Mouse (Mus musculus) intestine, postnatal 0 days (tissue): Measurements from ENCODE around the gene Oxtr. TPM values are rescaled to one million over a fixed set of nuclear protein-coding genes. Genes with fewer than 3 reads are reported as not detected.

Experiments used
- ATAC-seq: fragments of 200-750 bp; cut with Nextera tagmentation; 2 replicates; pipeline ENCODE4 v1.8.0; 2017; ENCODE audit warnings: mild to moderate bottlenecking, moderate TSS enrichment, moderate library complexity
- H3K27ac ChIP-seq: fragments of 300-500 bp; sonication (generic); 2 replicates; pipeline ENCODE4 v1.5.1; 2014; ENCODE audit warnings: mild to moderate bottlenecking, low read depth, low read length, moderate library complexity
- H3K27me3 ChIP-seq: fragments of 300-500 bp; sonication (generic); replicated peaks from 2 replicates; pipeline ENCODE4 v1.6.1; 2014; ENCODE audit warnings: low read length, mixed read lengths; ENCODE audit not compliant: control insufficient read depth, insufficient read depth
- H3K36me3 ChIP-seq: fragments of 300-500 bp; sonication (generic); 2 replicates; pipeline ENCODE4 v1.6.1; 2014; ENCODE audit warnings: mild to moderate bottlenecking, moderate library complexity; ENCODE audit not compliant: control insufficient read depth, insufficient read depth
- H3K4me1 ChIP-seq: fragments of 300-500 bp; sonication (generic); replicated peaks from 2 replicates; pipeline ENCODE4 v1.6.1; 2014; ENCODE audit warnings: antibody characterized with exemption, low read length, mixed read lengths; ENCODE audit not compliant: control insufficient read depth, insufficient read depth
- H3K4me2 ChIP-seq: fragments of 300-500 bp; sonication (generic); replicated peaks from 2 replicates; pipeline ENCODE4 v1.6.1; 2014; ENCODE audit warnings: low read depth, mild to moderate bottlenecking, moderate library complexity
- H3K4me3 ChIP-seq: fragments of 300-500 bp; sonication (generic); 2 replicates; pipeline ENCODE4 v1.5.1; 2014; ENCODE audit warnings: low read depth, low read length
- H3K9ac ChIP-seq: fragments of 300-500 bp; sonication (generic); 2 replicates; pipeline ENCODE4 v1.6.1; 2014; ENCODE audit warnings: mild to moderate bottlenecking, low read depth, low read length
- H3K9me3 ChIP-seq: fragments of 300-500 bp; sonication (generic); 2 replicates; pipeline ENCODE4 v1.6.1; 2016; ENCODE audit warnings: mixed run types; ENCODE audit not compliant: control insufficient read depth
- CTCF ChIP-seq: sonication (generic); IDR thresholded peaks from 2 replicates; pipeline ENCODE4 v1.5.1; 2016; ENCODE audit warnings: low read depth, mild to moderate bottlenecking, control low read depth, antibody characterized with exemption, moderate library complexity
- WGBS: fragments of 180-500 bp; shearing (Covaris S2); extraction: QIAGEN DNeasy Blood & Tissue Kit; methylation state at CpG from one replicate; pipeline ENCODE4 v1.1.7; 2014; 5-methylcytosine and 5-hydroxymethylcytosine counted together
- polyA plus RNA-seq: library from polyadenylated mRNA; unstranded; fragments of >200 nt; fragmentation: Nextera tagmentation; extraction: Ambion mirVana; gene quantifications from 2 replicates; pipeline ENCODE4 v1.2.1, GENCODE M21; 2015

The Oxtr gene
- polyA plus RNA-seq, 1 experiment from 2014 or later: 0.14 TPM

DNA sequence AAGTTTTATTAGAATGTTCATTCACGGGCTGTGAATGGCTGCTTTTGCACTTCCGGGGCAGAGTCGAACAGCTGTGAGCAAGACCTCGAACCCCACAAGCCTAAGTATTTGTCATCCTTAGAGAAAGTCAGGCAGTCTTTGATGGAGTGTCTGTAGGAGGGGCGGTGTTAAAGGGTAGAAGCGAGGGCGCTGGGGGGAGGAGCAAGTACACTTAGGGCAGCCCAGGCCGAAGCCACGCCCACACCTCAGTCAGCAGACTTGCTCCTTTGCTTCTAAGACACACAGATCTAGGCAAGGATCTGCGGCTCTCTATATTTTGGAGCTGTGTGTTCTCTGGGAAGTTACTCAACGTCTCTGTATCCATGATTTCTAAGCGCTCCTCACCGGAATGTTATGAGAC, 9.9 kb downstream of the Oxtr start:
- no peak overlapping the region for H3K9ac ChIP-seq
- H3K36me3 ChIP-seq: no peaks in the 10 kb centered on the region
- 48% methylated on average over 13 of the region's 13 CpGs for WGBS
- no peaks in the 10 kb centered on the region; the same call in 1 of the 2 replicates for H3K27me3 ChIP-seq
- H3K27ac ChIP-seq: no peak overlapping the region
- TF ChIP-seq CTCF: no peak
- no peaks in the 10 kb centered on the region for H3K4me1 ChIP-seq
- 0 out of 2 replicates have a peak overlapping the region, but pooled peaks have one; percentile 9 for H3K4me2 ChIP-seq
- no peaks in the 10 kb centered on the region for H3K9me3 ChIP-seq
- no peak for ATAC-seq
- H3K4me3 ChIP-seq: no peak overlapping the region

- Histone ChIP-seq H3K36me3 (no peaks in the 10 kb centered on the region), H3K9me3 (no peaks in the 10 kb centered on the region), H3K9ac (no peak overlapping the region), H3K27me3 (no peaks in the 10 kb centered on the region), H3K4me2 (no peak overlapping the region), H3K4me1 (no peaks in the 10 kb centered on the region), H3K4me3 (no peak overlapping the region), H3K27ac (no peak overlapping the region)
- TF ChIP-seq CTCF: no peak
- no peak for ATAC-seq
- WGBS: 73% methylated on average over 4 of the region's 4 CpGs
Measured at GRCm38 (mm10) chr6:112471644-112472043, 18.1 kb downstream of the Oxtr start.

GRCm38 (mm10) chr6:112466001-112466400, 23.7 kb downstream of the Oxtr start:
- H3K4me2 ChIP-seq: no peak overlapping the region
- ATAC-seq: no peak
- TF ChIP-seq CTCF: no peak
- no peak overlapping the region for H3K9ac ChIP-seq
- H3K9me3 ChIP-seq: no peaks in the 10 kb centered on the region
- H3K27me3 ChIP-seq: no peaks in the 10 kb centered on the region
- no peaks in the 10 kb centered on the region for H3K36me3 ChIP-seq
- no peak overlapping the region for H3K4me3 ChIP-seq
- no peak overlapping the region for H3K27ac ChIP-seq
- no peaks in the 10 kb centered on the region for H3K4me1 ChIP-seq

GRCm38 (mm10) chr6:112465441-112465840, 24.3 kb downstream of the Oxtr start:
- ATAC-seq: no peak

DNA sequence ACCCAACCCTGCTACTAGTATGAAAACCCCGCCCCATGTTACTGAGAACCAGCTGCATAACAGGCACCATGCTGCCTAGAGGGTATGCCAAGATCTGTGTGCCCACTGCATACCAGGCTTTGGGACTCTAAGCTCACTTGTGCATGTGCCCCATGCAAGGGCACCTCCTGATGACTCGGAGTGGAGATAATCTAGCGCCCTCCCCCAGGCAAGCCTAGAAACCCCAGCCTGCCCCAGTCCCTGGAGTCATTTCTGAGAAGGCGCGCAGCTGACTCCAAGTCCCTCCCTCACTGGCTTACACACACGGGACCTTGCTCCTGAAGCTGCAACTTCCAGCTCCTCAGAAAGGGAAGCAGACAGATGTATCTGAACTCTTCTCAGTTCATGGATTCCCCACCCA, 26.4 kb downstream of the Oxtr start:
- no peaks in the 10 kb centered on the region for H3K36me3 ChIP-seq
- H3K27me3 ChIP-seq: no peaks in the 10 kb centered on the region
- no peaks in the 10 kb centered on the region for H3K4me1 ChIP-seq
- H3K4me2 ChIP-seq: no peak overlapping the region
- no peak for ATAC-seq
- H3K9ac ChIP-seq: no peak overlapping the region
- H3K4me3 ChIP-seq: no peak overlapping the region
- H3K9me3 ChIP-seq: no peaks in the 10 kb centered on the region
- TF ChIP-seq CTCF: no peak
- no peak overlapping the region for H3K27ac ChIP-seq
- 79% methylated on average over 6 of the region's 6 CpGs for WGBS

More at GRCm38 (mm10) chr6:112465441-112465840, 24.3 kb downstream of the Oxtr start:
- no peak for TF ChIP-seq CTCF
- H3K9ac ChIP-seq: no peak overlapping the region
- H3K4me2 ChIP-seq: no peak overlapping the region
- no peak overlapping the region for H3K27ac ChIP-seq
- H3K4me3 ChIP-seq: no peak overlapping the region
- no peaks in the 10 kb centered on the region for H3K9me3 ChIP-seq
- 83% methylated on average over 3 of the region's 3 CpGs for WGBS
- no peaks in the 10 kb centered on the region for H3K27me3 ChIP-seq
- no peaks in the 10 kb centered on the region for H3K4me1 ChIP-seq
- H3K36me3 ChIP-seq: no peaks in the 10 kb centered on the region

- H3K9me3 ChIP-seq: no peaks in the 10 kb centered on the region
- no peaks in the 10 kb centered on the region for H3K36me3 ChIP-seq
- no peaks in the 10 kb centered on the region for H3K4me1 ChIP-seq
- no peaks in the 10 kb centered on the region for H3K27me3 ChIP-seq
- H3K9ac ChIP-seq: no peak overlapping the region
- 87% methylated on average over 5 of the region's 5 CpGs for WGBS
- H3K4me2 ChIP-seq: no peak overlapping the region
- H3K4me3 ChIP-seq: no peak overlapping the region
- no peak for TF ChIP-seq CTCF
- no peak for ATAC-seq
- H3K27ac ChIP-seq: no peak overlapping the region
Measured at GRCm38 (mm10) chr6:112461459-112461858, 28.3 kb downstream of the Oxtr start.

GRCm38 (mm10) chr6:112459341-112459749, 30.4 kb downstream of the Oxtr start, which contains the start of gene Cav3:
Gene Cav3 (plus strand): TSS chr6:112459505.
- Histone ChIP-seq H3K36me3 (no peaks in the 10 kb centered on the region), H3K27me3 (no peaks in the 10 kb centered on the region), H3K27ac (no peak within 1 kb of the TSS), H3K9me3 (no peaks in the 10 kb centered on the region), H3K9ac (no peak within 1 kb of the TSS), H3K4me3 (no peak within 1 kb of the TSS), H3K4me1 (no peaks in the 10 kb centered on the region), H3K4me2 (no peak within 1 kb of the TSS)
- WGBS: 47% methylated on average over 12 of the region's 12 CpGs
- no peak for ATAC-seq
- no peak for TF ChIP-seq CTCF
